In genomic region chr15:77150424-77150841, GRCm38 (mm10) we compare ENCODE assay signal across 8 mouse cellular contexts.
A peak's percentile ranks its signal among the peaks of the same experiment; 100 is the strongest.
DNase-seq lines count a peak whose midpoint lies in the region; ATAC-seq lines count a peak whose summit lies in the region.

No protein-coding gene starts in this region.

- peak overlapping the region; percentile 65 for H3K9ac ChIP-seq in kidney, embryonic 16.5 days (replicated peaks; ENCODE audit: low read length)
- peak overlapping the region; percentile 81 for H3K9ac ChIP-seq in forebrain, embryonic 13.5 days
- peak overlapping the region; percentile 74 for H3K9ac ChIP-seq in hindbrain, embryonic 15.5 days

- peak overlapping the region; percentile 61 for H3K4me2 ChIP-seq in kidney, embryonic 16.5 days (replicated peaks; ENCODE audit: low read depth, low read length)
- peak overlapping the region; percentile 81 for H3K4me2 ChIP-seq in forebrain, embryonic 13.5 days
- peak overlapping the region; percentile 92 for H3K4me2 ChIP-seq in hindbrain, embryonic 15.5 days

- peak overlapping the region; percentile 93 for H3K27ac ChIP-seq in kidney, embryonic 16.5 days (ENCODE audit: low read length)
- H3K27ac ChIP-seq in forebrain, embryonic 13.5 days = peak overlapping the region; percentile 91
- peak overlapping the region; percentile 85 for H3K27ac ChIP-seq in hindbrain, embryonic 15.5 days (replicated peaks)

- H3K27me3 ChIP-seq in kidney, embryonic 16.5 days (ENCODE audit: insufficient read depth, low read length) = no peaks in the 10 kb centered on the region
- H3K27me3 ChIP-seq in forebrain, embryonic 13.5 days = no peaks in the 10 kb centered on the region
- H3K27me3 ChIP-seq in hindbrain, embryonic 15.5 days = no peaks in the 10 kb centered on the region

- no peaks in the 10 kb centered on the region for H3K9me3 ChIP-seq in kidney, embryonic 16.5 days (ENCODE audit: low read length)
- no peaks in the 10 kb centered on the region for H3K9me3 ChIP-seq in forebrain, embryonic 13.5 days (replicated peaks)
- H3K9me3 ChIP-seq in hindbrain, embryonic 15.5 days = no peaks in the 10 kb centered on the region

- no peaks in the 10 kb centered on the region for H3K36me3 ChIP-seq in kidney, embryonic 16.5 days (ENCODE audit: insufficient read depth, low read length)
- H3K36me3 ChIP-seq in forebrain, embryonic 13.5 days (ENCODE audit: poor library complexity, severe bottlenecking) = peaks cover 6% of the 10 kb centered on the region; the same call in 1 of the 2 replicates
- no peaks in the 10 kb centered on the region for H3K36me3 ChIP-seq in hindbrain, embryonic 15.5 days

- no peak for ATAC-seq in kidney, embryonic 16.5 days (ENCODE audit: low FRiP score, low TSS enrichment)
- ATAC-seq in forebrain, embryonic 13.5 days = no peak
- no peak for ATAC-seq in hindbrain, embryonic 15.5 days (ENCODE audit: low FRiP score, low read depth)

- H3K4me3 ChIP-seq in kidney, embryonic 16.5 days (ENCODE audit: low read length) = peak overlapping the region; percentile 26
- H3K4me3 ChIP-seq in forebrain, embryonic 13.5 days = peak overlapping the region; percentile 60
- peak overlapping the region; percentile 71 for H3K4me3 ChIP-seq in hindbrain, embryonic 15.5 days

- DNase-seq in kidney, adult 9 months = no peak
- DNase-seq in adrenal gland, postnatal 36 days = peak; percentile 31 to 50
- DNase-seq in lung, postnatal 4 days = peak; percentile 22 to 34
- no peak for DNase-seq in frontal cortex, postnatal 25 days (ENCODE audit: low spot score in 2 of 2)
- DNase-seq in right cerebral cortex, postnatal 4 days = no peak

- WGBS in kidney, embryonic 16.5 days = 17% methylated on average over 3 of the region's 3 CpGs
- 7% methylated on average over 3 of the region's 3 CpGs for WGBS in forebrain, embryonic 13.5 days
- WGBS in hindbrain, embryonic 15.5 days = 7% methylated on average over 3 of the region's 3 CpGs

- H3K4me1 ChIP-seq in kidney, embryonic 16.5 days (ENCODE audit: insufficient read depth, low read length) = peaks cover 38% of the 10 kb centered on the region
- peaks cover 66% of the 10 kb centered on the region for H3K4me1 ChIP-seq in forebrain, embryonic 13.5 days
- peaks cover 63% of the 10 kb centered on the region for H3K4me1 ChIP-seq in hindbrain, embryonic 15.5 days (replicated peaks)

Comparison
In these comparisons a context has a peak if more than half of its experiments do, and no peak if none do; other contexts are left out.
1. DNase-seq: peak in adrenal gland, postnatal 36 days (2 of 2) and lung, postnatal 4 days (2 of 2); none in kidney, adult 9 months (single experiment), frontal cortex, postnatal 25 days (0 of 2) and right cerebral cortex, postnatal 4 days (single experiment).
2. Peak in every context shown above with its lines, with median percentiles within 50 percentile points of each other: H3K27ac ChIP-seq, H3K4me2 ChIP-seq, H3K4me3 ChIP-seq and H3K9ac ChIP-seq.